Mouse (Mus musculus) induced T-regulatory cell, adult 2 months (primary cell): ENCODE measurements around the gene Zfp287.

Source experiments
- DNase-seq: peaks from one replicate; pipeline ENCODE4 v3.0.0-alpha.2; 2012; ENCODE audit warnings: low read depth

The Zfp287 gene

GRCm38 (mm10) chr11:62701218-62701617 is 30.5 kb downstream of the Zfp287 start:
- DNase-seq = no peak

- DNase-seq = peak; percentile 48
These were observed 32.0 kb downstream of the Zfp287 start for GRCm38 (mm10) chr11:62699749-62700148.

GRCm38 (mm10) chr11:62695126-62695525 is 36.6 kb downstream of the Zfp287 start:
- DNase-seq = no peak

DNA sequence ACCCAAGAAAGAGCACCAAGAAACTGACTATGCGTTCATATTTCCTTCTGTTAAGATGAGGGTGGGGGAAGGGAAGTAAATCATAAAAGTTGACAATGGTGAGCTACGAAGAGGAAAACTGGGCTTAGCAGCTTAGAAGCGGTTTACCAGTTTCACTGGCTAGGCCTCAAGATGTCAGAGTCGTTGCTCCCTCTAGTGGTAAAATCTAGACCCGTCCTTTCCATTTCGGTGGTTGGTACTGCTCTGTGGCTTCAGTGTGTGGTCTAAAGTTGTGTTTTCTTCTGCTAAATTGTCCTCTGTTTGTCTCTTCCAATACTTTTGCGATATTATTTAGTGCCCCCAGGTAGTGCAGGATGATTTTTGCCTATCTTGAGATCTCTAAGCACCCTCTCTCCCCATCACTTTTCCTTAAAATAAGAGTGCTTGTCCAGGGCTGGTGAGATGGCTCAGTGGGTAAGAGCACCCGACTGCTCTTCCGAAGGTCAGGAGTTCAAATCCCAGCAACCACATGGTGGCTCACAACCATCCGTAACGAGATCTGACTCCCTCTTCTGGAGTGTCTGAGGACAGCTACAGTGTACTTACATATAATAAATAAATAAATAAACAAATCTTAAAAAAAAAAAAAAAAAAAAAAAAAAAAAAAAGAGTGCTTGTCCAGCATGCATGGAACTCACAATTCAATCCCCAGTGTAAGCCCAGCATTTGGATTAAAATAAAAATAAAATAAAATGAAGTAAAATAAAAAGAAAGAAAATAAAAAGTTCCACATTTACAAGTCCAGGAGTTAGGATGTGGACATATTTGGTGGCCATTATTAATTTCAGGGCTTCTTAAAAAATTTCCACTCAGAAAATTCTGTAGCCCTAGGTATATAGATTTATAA is 38.2 kb downstream of the Zfp287 start:
- peak; percentile 91 for DNase-seq

DNA sequence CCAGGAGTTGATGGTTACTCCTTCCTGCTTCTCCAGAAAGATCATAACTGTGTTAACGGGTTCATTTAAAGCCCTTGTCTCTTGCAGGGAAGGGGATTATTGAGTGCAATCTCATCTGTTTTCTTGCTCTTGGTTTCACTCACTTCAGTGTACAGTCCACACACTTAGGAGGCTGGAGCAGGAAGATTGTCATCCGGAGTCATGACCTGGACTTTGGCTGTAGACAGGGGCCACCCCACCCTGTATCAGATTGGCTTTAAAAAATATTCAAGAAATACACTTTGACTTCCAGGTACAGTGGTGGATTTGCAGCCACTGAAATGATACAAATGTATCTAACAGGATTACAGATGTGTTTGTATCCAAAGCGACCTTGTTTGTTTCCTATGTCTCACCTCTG is 40.1 kb downstream of the Zfp287 start:
- no peak for DNase-seq

- peak; percentile 16 for DNase-seq
These were observed 51.8 kb downstream of the Zfp287 start for GRCm38 (mm10) chr11:62679954-62680353.

GRCm38 (mm10) chr11:62678778-62679354 is 52.8 kb downstream of the Zfp287 start:
- peak; percentile 41 for DNase-seq

DNA sequence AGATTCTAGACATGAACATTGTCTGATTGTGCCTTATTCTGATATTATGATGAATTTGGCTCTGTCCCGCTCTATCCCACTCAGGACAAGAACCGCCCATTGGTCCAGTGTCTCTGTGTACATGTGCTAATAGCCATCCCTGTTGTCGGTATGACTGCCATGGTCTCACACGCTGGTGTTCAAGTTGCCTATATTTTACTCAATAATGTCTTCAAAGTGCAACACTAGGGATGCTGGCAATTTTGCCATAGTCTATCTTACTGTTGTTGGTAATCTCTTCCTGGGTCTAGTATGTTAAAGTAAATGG is 55.5 kb downstream of the Zfp287 start:
- no peak for DNase-seq

GRCm38 (mm10) chr11:62675480-62676289 is 56.0 kb downstream of the Zfp287 start:
- DNase-seq = peak; percentile 81

DNA sequence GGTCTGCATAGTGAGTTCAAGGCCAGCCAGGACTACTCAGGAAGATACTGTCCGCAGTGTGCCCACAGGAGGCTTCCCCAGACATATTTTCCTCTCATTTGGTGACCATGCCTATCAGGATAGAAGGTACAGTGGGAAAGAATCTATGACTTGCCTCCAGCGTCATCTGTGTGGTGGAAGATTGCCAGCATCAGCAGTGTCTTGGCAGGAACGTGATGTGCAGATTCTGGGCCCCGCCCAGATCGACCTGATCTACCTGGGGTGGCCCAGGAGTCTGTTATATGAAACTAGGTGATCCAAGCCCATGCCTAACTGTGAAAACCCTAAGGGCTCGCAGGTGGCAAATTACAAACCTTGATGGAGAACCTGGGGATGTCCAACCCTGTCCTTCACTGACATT is 61.7 kb downstream of the Zfp287 start:
- DNase-seq = no peak

DNA sequence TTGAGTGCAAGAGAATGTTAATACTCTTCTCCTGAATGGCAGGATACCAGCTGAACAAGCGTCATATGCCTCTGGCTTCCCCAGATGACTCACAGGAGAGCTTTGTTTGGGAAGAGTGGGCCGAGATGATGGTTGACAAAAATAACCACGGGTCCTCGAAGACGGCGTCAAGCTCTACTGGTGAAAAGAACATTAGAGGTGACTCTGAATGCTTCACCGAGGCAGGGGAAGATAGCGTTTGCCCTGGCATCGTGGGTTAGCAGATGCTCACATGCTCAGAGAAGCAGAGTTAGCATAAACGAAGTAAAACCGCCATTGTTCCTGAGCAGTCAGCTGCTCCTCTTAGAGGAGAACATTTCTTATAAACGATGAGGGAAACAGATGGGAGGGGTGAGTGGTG is 62.2 kb downstream of the Zfp287 start:
- no peak for DNase-seq

- no peak for DNase-seq
These were observed 62.7 kb downstream of the Zfp287 start for GRCm38 (mm10) chr11:62668986-62669385.

DNA sequence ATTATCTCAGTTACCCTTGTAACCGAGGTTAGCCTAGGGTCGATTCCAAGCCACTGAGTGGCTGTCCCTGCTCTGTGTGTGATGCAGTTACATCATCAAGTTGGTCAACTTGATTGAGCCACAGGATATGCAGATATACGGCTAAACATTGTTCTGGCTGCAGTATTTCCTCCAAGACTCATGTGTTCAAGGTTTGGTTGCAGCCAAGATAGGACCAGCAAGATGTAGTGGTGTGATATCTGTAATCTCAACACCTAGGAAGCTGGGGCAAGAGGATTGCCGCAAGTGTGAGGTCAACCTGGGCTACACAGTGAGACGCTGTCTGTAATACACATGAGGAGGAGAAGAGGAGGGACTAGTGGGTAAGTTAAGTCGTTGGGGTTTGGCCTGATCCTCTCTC is 67.5 kb downstream of the Zfp287 start:
- no peak for DNase-seq

DNA sequence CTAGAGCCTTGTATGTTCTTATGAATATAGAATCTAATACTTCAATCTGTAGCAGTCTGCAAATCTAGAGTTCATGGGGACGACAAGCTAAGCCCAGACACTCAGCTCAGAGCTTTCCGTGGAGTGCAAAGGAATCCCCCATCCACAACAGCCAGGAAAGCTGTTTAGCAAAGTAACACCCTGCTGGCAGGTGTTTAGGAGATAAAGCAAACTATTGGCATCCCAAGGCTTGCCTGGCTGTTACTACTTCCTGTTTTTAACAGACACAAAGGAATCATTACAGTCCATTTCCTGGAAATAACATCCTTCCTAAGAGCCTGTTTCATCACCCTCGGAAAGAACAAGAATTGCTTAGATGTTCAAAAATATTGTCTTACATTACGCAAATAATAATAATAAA is 70.8 kb downstream of the Zfp287 start:
- no peak for DNase-seq

- DNase-seq = no peak
These were observed 79.6 kb downstream of the Zfp287 start for GRCm38 (mm10) chr11:62652080-62652479.

- DNase-seq = no peak
These were observed 80.1 kb downstream of the Zfp287 start for GRCm38 (mm10) chr11:62651563-62651962.
